Mouse (Mus musculus) kidney, adult 2 months (tissue): ENCODE data around the gene Ssna1.

Source experiments
- CTCF ChIP-seq: fragments of 200-500 bp; conservative IDR thresholded peaks from 2 replicates; pipeline ENCODE4 v1.5.1; 2011; ENCODE audit warnings: low read depth, mild to moderate bottlenecking, control low read depth, low read length, moderate library complexity, mixed read lengths; ENCODE audit not compliant: insufficient read depth, insufficient read length
- POLR2A ChIP-seq: fragments of 200-500 bp; IDR thresholded peaks from one replicate; pipeline ENCODE4 v1.6.1; 2011; ENCODE audit warnings: low read depth, low read length, control low read depth

DNA sequence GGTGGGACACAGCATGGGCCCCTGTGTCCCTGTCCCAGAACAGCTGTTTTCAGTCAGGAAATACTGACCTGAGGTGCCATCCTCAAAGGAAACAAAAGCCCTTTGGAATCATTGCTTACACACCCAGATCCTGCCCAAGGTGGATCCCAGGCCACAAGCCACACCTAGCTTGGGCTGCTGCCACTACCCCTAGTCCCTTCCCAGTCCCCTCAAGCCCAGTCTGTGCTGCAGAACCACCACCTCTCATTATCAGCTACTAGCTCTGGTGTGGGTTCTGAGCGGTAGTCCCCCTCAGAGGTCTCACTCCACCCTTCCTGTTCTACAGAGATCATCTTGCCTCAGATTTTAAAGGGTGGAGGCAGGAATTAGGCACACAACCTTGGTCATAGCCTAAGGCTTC, 14.1 kb upstream of the Ssna1 start:
- TF ChIP-seq CTCF = no peak
- TF ChIP-seq POLR2A = no peak
